Mouse (Mus musculus) C2C12 (cell line): ENCODE measurements around the gene Nmrk1.

Source experiments
- CEBPB ChIP-seq: IDR thresholded peaks from one replicate; pipeline ENCODE4 v1.6.1; 2011; ENCODE audit warnings: low read depth, mild to moderate bottlenecking, control low read depth, moderate library complexity
- CTCF ChIP-seq: IDR thresholded peaks from one replicate; pipeline ENCODE4 v1.5.1; 2011; ENCODE audit not compliant: control insufficient read depth, insufficient read depth, insufficient read length

DNA sequence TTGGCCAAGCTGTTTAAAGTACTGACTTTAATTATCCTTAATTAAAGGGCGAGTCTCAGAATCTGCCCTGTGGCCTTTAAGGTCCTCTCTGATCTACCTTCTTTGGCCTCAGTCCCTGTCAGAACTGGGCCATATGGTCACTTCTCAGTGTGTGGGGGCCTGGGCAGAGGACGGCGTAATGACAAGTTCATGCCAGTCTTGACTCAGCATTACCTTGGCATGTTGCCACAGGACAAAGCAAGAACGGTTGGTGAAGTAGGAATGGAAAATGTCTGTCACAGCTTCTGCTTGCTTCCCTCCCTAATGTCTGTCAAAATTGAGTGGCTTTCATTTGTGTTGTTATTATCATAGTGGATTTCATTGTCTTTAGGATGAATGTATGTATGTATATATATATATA is 20.8 kb downstream of the Nmrk1 start:
- TF ChIP-seq CTCF (no peak), CEBPB (no peak)
